Mouse (Mus musculus) forebrain, embryonic 14.5 days (tissue): Measurements from ENCODE around the gene Spata17. TPM values are rescaled to one million over a fixed set of nuclear protein-coding genes. Genes with fewer than 3 reads are reported as not detected.
"Not testable (repeated sequence)": the region's sequence is repeated elsewhere in the genome, so short reads cannot be mapped to it uniquely, and the experiment has no call there.

Experiments used
- ATAC-seq: fragments of 200-750 bp; cut with Nextera tagmentation; 2 replicates; pipeline ENCODE4 v1.8.0; 2017; ENCODE audit warnings: mild to moderate bottlenecking, moderate library complexity
- DNase-seq: peaks from one replicate; pipeline ENCODE4 v3.0.0-alpha.2; 2015; ENCODE audit warnings: low spot score
- H3K27ac ChIP-seq: fragments of 300-500 bp; sonication (generic); 2 replicates; pipeline ENCODE4 v1.5.1; 2014; ENCODE audit warnings: low read depth, mild to moderate bottlenecking, control low read depth, low read length, moderate library complexity
- H3K27me3 ChIP-seq: fragments of 300-500 bp; sonication (generic); replicated peaks from 2 replicates; pipeline ENCODE4 v1.6.1; 2014; ENCODE audit warnings: low read length, control low read depth, mixed read lengths; ENCODE audit not compliant: control insufficient read depth, insufficient read depth
- H3K36me3 ChIP-seq: fragments of 300-500 bp; sonication (generic); 2 replicates; pipeline ENCODE4 v1.6.1; 2014; ENCODE audit warnings: low read length, control low read depth; ENCODE audit not compliant: control insufficient read depth, insufficient read depth
- H3K4me1 ChIP-seq: fragments of 300-500 bp; sonication (generic); 2 replicates; pipeline ENCODE4 v1.6.1; 2014; ENCODE audit warnings: antibody characterized with exemption, low read length, control low read depth; ENCODE audit not compliant: control insufficient read depth, insufficient read depth
- H3K4me2 ChIP-seq: fragments of 300-500 bp; sonication (generic); 2 replicates; pipeline ENCODE4 v1.6.1; 2014; ENCODE audit warnings: mild to moderate bottlenecking, control low read depth, low read length
- H3K4me3 ChIP-seq: fragments of 300-500 bp; sonication (generic); 2 replicates; pipeline ENCODE4 v1.5.1; 2014; ENCODE audit warnings: low read depth, low read length, control low read depth
- H3K9ac ChIP-seq: fragments of 300-500 bp; sonication (generic); 2 replicates; pipeline ENCODE4 v1.6.1; 2014; ENCODE audit warnings: mild to moderate bottlenecking, low read length, control low read depth, moderate library complexity
- H3K9me3 ChIP-seq: fragments of 300-500 bp; sonication (generic); replicated peaks from 2 replicates; pipeline ENCODE4 v1.6.1; 2016; ENCODE audit warnings: low read length, control low read depth, mixed read lengths; ENCODE audit not compliant: control insufficient read depth
- WGBS: fragments of 180-500 bp; shearing (Covaris S2); extraction: QIAGEN DNeasy Blood & Tissue Kit; methylation state at CpG from one replicate; pipeline ENCODE4 v1.1.7; 2014; 5-methylcytosine and 5-hydroxymethylcytosine counted together
- polyA plus RNA-seq: library from polyadenylated mRNA; unstranded; fragments of >200 nt; fragmentation: Nextera tagmentation; extraction: Ambion mirVana; gene quantifications from 2 replicates; pipeline ENCODE4 v1.2.1, GENCODE M21; 2014

Gene Spata17
- polyA plus RNA-seq, 1 experiment from 2014 or later = 0.79 TPM

DNA sequence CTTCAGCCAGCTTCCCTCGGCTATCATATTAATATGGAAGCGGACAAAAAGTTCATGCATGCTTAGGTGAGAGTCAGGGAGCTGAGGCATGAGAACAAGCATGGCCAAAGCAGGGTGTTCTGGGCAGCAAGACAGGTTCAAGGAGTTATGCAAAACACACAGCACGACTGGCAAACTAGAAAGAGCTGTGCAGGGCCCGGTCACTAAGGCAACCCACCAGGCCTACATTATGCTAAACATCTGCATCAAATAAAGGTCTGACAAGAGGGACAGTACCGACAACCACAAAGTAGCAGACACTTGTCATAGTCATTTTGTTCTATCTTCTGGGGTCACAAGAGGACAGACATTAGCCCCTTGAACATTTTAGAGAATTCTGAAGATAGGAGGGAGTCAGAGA, 61.6 kb downstream of the Spata17 start:
- Histone ChIP-seq H3K27ac (no peak overlapping the region), H3K9me3 (no peaks in the 10 kb centered on the region), H3K4me2 (no peak overlapping the region), H3K9ac (no peak overlapping the region), H3K27me3 (no peaks in the 10 kb centered on the region), H3K4me1 (no peaks in the 10 kb centered on the region), H3K4me3 (no peak overlapping the region), H3K36me3 (no peaks in the 10 kb centered on the region)
- 72% methylated on average over 5 of the region's 5 CpGs for WGBS
- DNase-seq (no peak), ATAC-seq (no peak)

DNA sequence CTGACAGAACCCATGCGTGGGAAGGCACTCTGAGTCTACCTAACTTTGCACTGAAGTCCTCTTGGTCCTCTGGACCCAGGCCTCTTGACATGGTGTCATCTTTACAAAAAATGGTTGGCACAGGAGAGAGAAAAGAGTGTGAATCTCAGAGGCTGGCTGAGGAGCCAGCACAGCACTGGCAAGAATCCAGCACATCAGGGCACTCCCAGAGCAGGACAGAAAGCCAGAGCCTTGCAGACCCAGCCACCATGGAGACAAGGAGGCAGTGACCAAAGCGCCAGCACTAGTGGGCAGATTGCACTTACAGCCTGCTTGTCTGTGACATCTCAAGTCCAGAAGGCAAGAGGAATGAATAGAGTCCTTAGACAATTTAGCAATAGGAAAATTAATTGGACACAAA, 62.7 kb downstream of the Spata17 start:
- Histone ChIP-seq H3K27ac (no peak overlapping the region), H3K4me2 (no peak overlapping the region), H3K36me3 (no peaks in the 10 kb centered on the region), H3K9ac (no peak overlapping the region), H3K4me3 (no peak overlapping the region), H3K9me3 (no peaks in the 10 kb centered on the region), H3K27me3 (no peaks in the 10 kb centered on the region), H3K4me1 (no peaks in the 10 kb centered on the region)
- WGBS = 89% methylated on average over 2 of the region's 2 CpGs
- DNase-seq (no peak), ATAC-seq (no peak)

DNA sequence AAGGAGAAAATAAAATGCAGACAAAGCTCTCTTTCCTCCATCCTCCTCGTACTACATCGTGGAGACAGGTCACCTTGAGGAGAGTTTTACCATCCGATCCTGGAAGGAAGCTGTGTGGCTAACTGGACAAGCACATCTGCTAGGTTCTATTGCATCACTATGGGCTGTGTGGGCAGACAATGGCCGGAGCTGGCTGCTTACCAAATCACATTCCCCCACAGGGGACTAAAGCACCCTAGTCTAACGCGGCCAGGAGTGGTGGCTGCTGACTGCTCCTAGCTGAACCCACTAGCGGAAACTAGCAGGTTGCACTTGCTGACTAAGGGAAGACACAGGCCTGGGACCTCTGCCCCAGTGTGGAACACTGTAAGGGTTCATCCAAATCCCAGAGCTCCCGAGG, 72.3 kb downstream of the Spata17 start:
- H3K9ac ChIP-seq = no peak overlapping the region
- no peak overlapping the region for H3K4me2 ChIP-seq
- H3K9me3 ChIP-seq = no peaks in the 10 kb centered on the region
- H3K4me1 ChIP-seq = no peaks in the 10 kb centered on the region
- no peak overlapping the region for H3K4me3 ChIP-seq
- ATAC-seq (no peak), DNase-seq (no peak)
- H3K27me3 ChIP-seq = no peaks in the 10 kb centered on the region
- H3K27ac ChIP-seq = no peak overlapping the region
- 75% methylated on average over 8 of the region's 8 CpGs for WGBS
- no peaks in the 10 kb centered on the region for H3K36me3 ChIP-seq

DNA sequence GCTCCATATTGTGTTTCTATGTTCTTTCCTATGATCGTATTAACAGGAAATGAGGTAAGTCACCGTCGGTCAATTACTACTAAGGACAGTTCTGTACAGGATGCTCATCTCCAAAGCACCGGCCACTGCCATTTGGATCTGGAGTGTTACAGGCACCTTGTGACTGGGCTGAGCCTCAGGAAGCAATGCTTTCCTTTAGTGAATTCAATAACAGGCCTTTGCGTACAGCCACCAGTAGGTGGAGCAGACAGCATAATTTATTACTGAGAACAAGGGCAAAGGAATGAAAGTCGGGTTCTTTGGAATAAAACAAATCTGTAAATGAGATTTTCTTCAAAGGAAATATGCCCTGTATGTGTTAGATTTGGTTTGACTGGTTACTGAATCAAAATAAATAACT, 77.8 kb downstream of the Spata17 start:
- DNase-seq (peak; percentile 90), ATAC-seq (peak; percentile 61)
- no peaks in the 10 kb centered on the region for H3K27me3 ChIP-seq
- H3K9ac ChIP-seq = no peak overlapping the region
- no peaks in the 10 kb centered on the region for H3K36me3 ChIP-seq
- H3K27ac ChIP-seq = no peak overlapping the region
- H3K4me2 ChIP-seq = no peak overlapping the region
- H3K4me3 ChIP-seq = no peak overlapping the region
- WGBS = 37% methylated on average over 6 of the region's 6 CpGs
- H3K9me3 ChIP-seq = no peaks in the 10 kb centered on the region
- H3K4me1 ChIP-seq = no peaks in the 10 kb centered on the region

DNA sequence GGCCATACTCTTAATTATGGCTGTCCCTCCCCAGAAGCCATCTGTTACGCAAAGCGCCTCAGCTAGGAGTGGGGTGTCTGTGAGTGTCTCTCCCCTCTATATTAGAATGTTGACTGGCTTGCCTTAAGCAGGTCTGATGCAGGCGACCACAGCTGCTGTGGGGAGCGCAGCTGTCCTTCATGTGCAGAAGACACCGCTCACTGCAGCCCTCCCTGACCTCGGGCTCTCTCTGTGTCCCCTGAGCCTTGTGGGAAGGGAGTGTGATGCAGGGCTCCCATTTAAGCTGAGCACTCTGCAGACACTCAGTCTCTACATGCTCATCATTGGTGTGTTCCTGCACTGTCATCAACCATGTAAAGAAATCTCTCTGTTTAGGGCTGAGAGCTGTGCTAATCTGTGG, 79.4 kb downstream of the Spata17 start:
- Histone ChIP-seq H3K4me3 (no peak overlapping the region), H3K27ac (no peak overlapping the region), H3K4me1 (no peaks in the 10 kb centered on the region), H3K9ac (no peak overlapping the region), H3K27me3 (no peaks in the 10 kb centered on the region), H3K4me2 (no peak overlapping the region), H3K36me3 (no peaks in the 10 kb centered on the region), H3K9me3 (no peaks in the 10 kb centered on the region)
- WGBS = 87% methylated on average over 6 of the region's 6 CpGs
- no peak for DNase-seq
- no peak for ATAC-seq

DNA sequence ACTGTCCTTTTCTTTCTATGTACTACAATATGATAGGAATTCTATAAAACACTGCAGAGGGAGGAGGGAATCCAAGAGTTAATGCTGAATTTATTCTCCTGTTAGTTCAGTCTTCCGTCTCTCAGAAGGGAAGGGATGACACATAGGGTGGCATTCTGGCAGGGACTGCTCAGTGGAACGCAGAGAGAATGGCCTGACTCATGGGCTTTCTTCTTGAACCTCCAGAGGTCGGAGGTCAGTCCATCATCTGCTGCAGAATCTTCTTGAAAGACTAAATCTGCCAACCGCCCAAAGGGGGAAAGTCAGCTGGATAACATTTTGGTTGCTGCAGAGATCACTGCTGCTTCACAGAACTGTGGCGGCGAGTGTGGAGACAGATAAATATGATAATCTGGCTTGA, 81.4 kb downstream of the Spata17 start:
- DNase-seq (no peak), ATAC-seq (no peak)
- Histone ChIP-seq H3K4me1 (no peaks in the 10 kb centered on the region), H3K4me3 (no peak overlapping the region), H3K9ac (no peak overlapping the region), H3K27ac (no peak overlapping the region), H3K36me3 (no peaks in the 10 kb centered on the region), H3K4me2 (no peak overlapping the region), H3K27me3 (no peaks in the 10 kb centered on the region), H3K9me3 (no peaks in the 10 kb centered on the region)
- 81% methylated on average over 6 of the region's 6 CpGs for WGBS

DNA sequence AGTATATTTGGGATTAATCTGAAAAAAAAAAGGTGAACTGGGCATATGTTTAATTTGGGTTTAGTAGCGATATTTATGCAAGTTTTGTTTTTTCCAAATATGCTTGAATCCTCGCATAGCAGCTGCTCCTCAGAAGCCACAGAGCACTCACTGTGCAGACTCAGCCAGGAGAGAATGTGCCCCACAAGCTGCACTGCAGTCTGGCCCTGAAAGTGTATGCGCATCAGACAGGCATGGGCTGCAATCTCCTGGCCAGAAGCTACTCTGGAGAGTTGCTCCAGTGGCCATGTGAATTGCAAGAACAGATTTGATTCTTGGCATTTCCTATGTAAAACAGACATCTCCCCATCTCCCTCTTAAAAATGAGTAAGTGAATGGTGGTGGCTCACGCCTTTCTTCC, 82.9 kb downstream of the Spata17 start:
- no peak overlapping the region for H3K4me2 ChIP-seq
- no peak overlapping the region for H3K9ac ChIP-seq
- H3K27ac ChIP-seq = no peak overlapping the region
- no peaks in the 10 kb centered on the region for H3K27me3 ChIP-seq
- DNase-seq = peak; percentile 45
- H3K4me3 ChIP-seq = no peak overlapping the region
- no peaks in the 10 kb centered on the region for H3K36me3 ChIP-seq
- no peaks in the 10 kb centered on the region for H3K9me3 ChIP-seq
- 77% methylated on average over 4 of the region's 4 CpGs for WGBS
- H3K4me1 ChIP-seq = no peaks in the 10 kb centered on the region
- ATAC-seq = no peak

DNA sequence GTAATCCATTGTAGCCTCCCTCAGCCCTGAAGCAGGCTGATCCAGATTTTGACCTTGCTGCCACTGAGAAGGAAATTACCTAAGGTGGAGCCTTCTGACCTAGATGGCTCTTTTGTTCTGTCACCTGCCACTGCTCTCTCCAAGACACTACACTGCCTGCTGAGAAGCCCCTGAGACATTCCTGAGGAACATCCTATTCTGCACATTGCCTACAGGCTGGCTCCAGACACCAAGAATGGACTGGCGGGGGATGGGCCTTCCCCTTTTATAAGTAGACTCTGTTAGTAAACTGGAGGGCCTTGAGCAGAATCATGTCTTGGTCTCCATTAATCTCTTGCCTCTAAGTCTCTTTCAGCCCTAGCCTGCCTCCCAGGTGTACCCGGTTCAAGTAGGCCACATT, 87.7 kb downstream of the Spata17 start:
- not testable (repeated sequence) for H3K4me1 ChIP-seq, H3K4me3 ChIP-seq, H3K9me3 ChIP-seq, H3K27ac ChIP-seq, H3K27me3 ChIP-seq, DNase-seq, ATAC-seq, H3K9ac ChIP-seq, H3K36me3 ChIP-seq, H3K4me2 ChIP-seq
- 92% methylated on average over 2 of the region's 2 CpGs for WGBS

DNA sequence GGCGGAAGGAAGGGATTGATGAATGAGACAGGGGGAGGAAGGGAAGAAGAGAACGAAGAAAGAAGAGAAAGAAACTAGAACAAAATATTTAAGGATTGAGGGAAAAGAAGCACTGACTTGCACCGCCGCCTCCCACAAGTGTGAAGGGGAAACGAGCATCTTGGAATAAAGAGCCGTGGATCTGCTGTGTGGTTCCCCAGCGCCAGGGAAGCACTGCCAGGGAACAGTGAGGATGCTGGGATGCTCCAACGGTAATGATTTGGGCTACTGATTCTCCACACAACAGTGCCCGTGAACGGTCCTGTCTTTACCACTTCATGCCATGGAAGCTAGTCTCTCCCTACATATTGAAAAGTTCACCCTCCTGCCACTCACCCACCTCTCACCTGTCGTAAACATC, 89.5 kb downstream of the Spata17 start:
- Histone ChIP-seq H3K27me3 (no peaks in the 10 kb centered on the region), H3K4me3 (no peak overlapping the region), H3K36me3 (no peaks in the 10 kb centered on the region), H3K9ac (no peak overlapping the region), H3K27ac (no peak overlapping the region), H3K9me3 (no peaks in the 10 kb centered on the region), H3K4me1 (no peaks in the 10 kb centered on the region), H3K4me2 (no peak overlapping the region)
- ATAC-seq (no peak), DNase-seq (no peak)
- 82% methylated on average over 11 of the region's 11 CpGs for WGBS

DNA sequence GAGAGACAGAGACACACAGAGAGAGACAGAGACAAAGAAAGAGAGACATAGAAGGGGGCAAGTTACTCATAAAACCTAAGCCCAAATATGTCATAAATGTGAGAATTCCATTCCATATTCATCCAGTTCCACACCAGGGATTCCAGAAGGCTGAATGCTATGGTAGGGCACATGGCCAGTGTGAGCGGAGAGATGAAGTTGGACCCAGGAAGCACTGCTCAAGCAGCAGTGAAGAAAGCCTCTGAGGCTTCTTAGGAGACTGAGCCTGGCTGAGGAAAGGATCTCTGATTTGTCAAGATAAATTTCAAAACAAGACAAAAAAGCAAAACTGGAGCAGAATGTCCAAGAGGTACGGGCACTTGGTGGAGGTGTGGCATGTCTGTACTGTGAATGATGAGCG, 90.3 kb downstream of the Spata17 start:
- H3K4me2 ChIP-seq = no peak overlapping the region
- H3K4me1 ChIP-seq = no peaks in the 10 kb centered on the region
- no peak for DNase-seq
- no peaks in the 10 kb centered on the region for H3K9me3 ChIP-seq
- WGBS = 76% methylated on average over 3 of the region's 3 CpGs
- H3K27ac ChIP-seq = no peak overlapping the region
- no peaks in the 10 kb centered on the region for H3K36me3 ChIP-seq
- no peak for ATAC-seq
- H3K4me3 ChIP-seq = no peak overlapping the region
- H3K9ac ChIP-seq = no peak overlapping the region
- no peaks in the 10 kb centered on the region for H3K27me3 ChIP-seq
